Mouse (Mus musculus) ES-E14 (cell line): Measurements from ENCODE around the gene Ren1.

Experiments used
- HCFC1 ChIP-seq: IDR thresholded peaks from 2 replicates; pipeline ENCODE4 v1.6.1; 2012; ENCODE audit warnings: low read length, inconsistent platforms, borderline replicate concordance; ENCODE audit not compliant: insufficient read depth
- MAFK ChIP-seq: IDR thresholded peaks from 2 replicates; pipeline ENCODE4 v1.6.1; 2014; ENCODE audit warnings: mild to moderate bottlenecking, low read depth, low read length, inconsistent platforms; ENCODE audit not compliant: insufficient read depth
- ZC3H11A ChIP-seq: IDR thresholded peaks from 2 replicates; pipeline ENCODE4 v1.6.1; 2012; ENCODE audit warnings: low read depth, mild to moderate bottlenecking, inconsistent platforms, low read length, borderline replicate concordance

DNA sequence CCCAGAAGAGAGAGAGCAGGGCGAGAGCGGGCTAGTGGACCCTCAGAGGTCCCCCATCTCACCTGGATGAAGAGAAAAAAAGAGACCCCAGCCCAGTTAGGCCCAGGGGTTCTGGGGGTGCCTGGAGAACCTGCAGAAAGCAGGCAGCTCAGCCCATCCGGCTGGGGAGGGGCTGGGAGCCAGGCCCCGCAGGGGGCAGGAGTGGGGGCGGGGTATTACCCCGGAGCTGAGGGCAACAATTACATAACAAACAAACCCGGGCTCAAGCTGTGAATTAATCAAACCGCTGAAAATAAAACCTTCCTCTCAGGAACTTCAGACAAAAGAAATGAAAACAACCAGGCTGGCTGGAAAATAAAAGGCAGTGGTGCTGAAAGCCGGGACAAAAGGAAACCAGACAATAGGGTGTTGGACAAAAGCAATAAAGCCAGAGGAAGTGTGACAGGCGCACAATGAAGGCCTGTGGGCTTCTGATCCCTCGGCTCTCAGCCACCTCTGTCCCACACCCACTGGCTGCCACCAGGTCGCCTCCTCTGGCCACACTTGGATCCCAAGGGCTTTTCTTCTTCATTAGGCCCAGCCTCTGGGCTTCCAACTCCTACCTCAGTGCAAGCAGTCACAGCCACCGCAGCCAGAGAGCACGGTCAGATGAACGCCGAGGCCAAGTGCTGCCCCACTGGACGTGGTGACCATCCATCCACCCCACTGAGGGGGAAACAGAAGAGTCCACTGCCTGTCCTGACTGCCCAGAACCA is 47.4 kb downstream of the Ren1 start:
- TF ChIP-seq ZC3H11A = no peak
- no peak for TF ChIP-seq HCFC1
- TF ChIP-seq MAFK = 0 out of 2 replicates have a peak, but pooled peaks have one; percentile 50
